Mouse (Mus musculus): ENCODE measurements around the gene Nck1.

DNA sequence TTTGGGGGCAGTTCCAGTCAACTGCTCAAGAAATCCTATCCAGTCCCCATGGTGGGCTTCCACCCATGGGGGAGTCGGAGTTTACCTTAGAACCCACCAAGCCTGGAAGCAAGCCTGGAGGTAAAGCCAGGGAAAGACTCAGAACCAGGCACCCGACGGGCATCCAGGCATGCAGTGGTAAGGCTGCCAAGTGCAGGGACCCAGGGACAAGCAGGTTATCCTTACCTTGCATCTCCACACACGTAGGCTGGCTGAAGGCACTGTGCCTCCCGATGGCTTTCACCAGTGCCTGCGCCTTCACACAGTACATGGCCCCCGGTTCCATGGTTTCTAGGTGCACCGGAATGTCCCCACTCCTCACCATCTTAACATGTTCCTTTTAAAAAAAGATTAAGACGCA is 79.9 kb downstream of the Nck1 start:
- no peak for TF ChIP-seq CTCF (IDR thresholded peaks at IDR 0.05; ENCODE audit: insufficient read depth, low read depth, low read length)
- TF ChIP-seq POLR2A (IDR thresholded peaks at IDR 0.05; ENCODE audit: insufficient read depth, low read depth, low read length): no peak
